Mouse (Mus musculus) kidney, adult 2 months (tissue): ENCODE measurements around the gene Zfp651. TPM values are rescaled to one million over a fixed set of nuclear protein-coding genes. Genes with fewer than 3 reads are reported as not detected.
A peak's percentile ranks its signal among the peaks of the same experiment; 100 is the strongest.

ENCODE experiments used
- DNase-seq: peaks from one replicate; pipeline ENCODE4 v3.0.0; 2021
- H3K27ac ChIP-seq: fragments of 200-500 bp; 2 replicates; pipeline ENCODE4 v1.5.1; 2012; ENCODE audit warnings: low read depth, low read length, control low read depth, inconsistent platforms; ENCODE audit not compliant: insufficient read depth
- H3K27me3 ChIP-seq: fragments of 200-500 bp; replicated peaks from 2 replicates; pipeline ENCODE4 v1.6.1; 2012; ENCODE audit warnings: mild to moderate bottlenecking, moderate library complexity, low read length, inconsistent platforms; ENCODE audit not compliant: control insufficient read depth, insufficient read depth
- H3K36me3 ChIP-seq: fragments of 200-500 bp; 2 replicates; pipeline ENCODE4 v1.6.1; 2012; ENCODE audit warnings: mild to moderate bottlenecking, moderate library complexity, low read length, inconsistent platforms; ENCODE audit not compliant: control insufficient read depth, insufficient read depth
- H3K4me1 ChIP-seq: fragments of 200-500 bp; 2 replicates; pipeline ENCODE4 v1.6.1; 2011; ENCODE audit warnings: low read length; ENCODE audit not compliant: control insufficient read depth, insufficient read depth
- H3K4me3 ChIP-seq: fragments of 200-500 bp; 2 replicates; pipeline ENCODE4 v1.5.1; 2011; ENCODE audit warnings: mild to moderate bottlenecking, low read depth, low read length, control low read depth; ENCODE audit not compliant: insufficient read depth
- CTCF ChIP-seq: fragments of 200-500 bp; conservative IDR thresholded peaks from 2 replicates; pipeline ENCODE4 v1.5.1; 2011; ENCODE audit warnings: low read depth, mild to moderate bottlenecking, control low read depth, low read length, moderate library complexity, mixed read lengths; ENCODE audit not compliant: insufficient read depth, insufficient read length
- POLR2A ChIP-seq: fragments of 200-500 bp; IDR thresholded peaks from one replicate; pipeline ENCODE4 v1.6.1; 2011; ENCODE audit warnings: low read depth, low read length, control low read depth
- WGBS: fragments of 180-500 bp; shearing (Covaris S2); methylation state at CpG from one replicate; pipeline ENCODE4 v1.1.7; 2018; 5-methylcytosine and 5-hydroxymethylcytosine counted together
- polyA plus RNA-seq: library from polyadenylated mRNA; depleted of rRNA; stranded (reverse); fragments of >200 nt; gene quantifications from 2 replicates; pipeline ENCODE4 v1.2.3, GENCODE M21; 2012

Gene Zfp651
- polyA plus RNA-seq, 1 experiment: 25.4 TPM

GRCm38 (mm10) chr9:121797722-121798121 lies 38.6 kb downstream of the Zfp651 start:
- H3K4me3 ChIP-seq: no peak overlapping the region
- WGBS: 13% methylated on average over 12 of the region's 12 CpGs
- H3K27me3 ChIP-seq: no peaks in the 10 kb centered on the region
- TF ChIP-seq POLR2A (no peak), CTCF (no peak)
- no peaks in the 10 kb centered on the region for H3K36me3 ChIP-seq
- no peaks in the 10 kb centered on the region for H3K4me1 ChIP-seq
- H3K27ac ChIP-seq: no peak overlapping the region
- DNase-seq: peak; percentile 67

- H3K27me3 ChIP-seq: no peaks in the 10 kb centered on the region
- no peak for DNase-seq
- no peaks in the 10 kb centered on the region for H3K4me1 ChIP-seq
- no peaks in the 10 kb centered on the region for H3K36me3 ChIP-seq
- 58% methylated on average over 6 of the region's 6 CpGs for WGBS
- no peak overlapping the region for H3K27ac ChIP-seq
- no peak for TF ChIP-seq POLR2A
- no peak for TF ChIP-seq CTCF
- no peak overlapping the region for H3K4me3 ChIP-seq
These were observed 39.9 kb downstream of the Zfp651 start for GRCm38 (mm10) chr9:121798887-121799520.

GRCm38 (mm10) chr9:121802747-121803146 lies 43.6 kb downstream of the Zfp651 start:
- no peak overlapping the region for H3K27ac ChIP-seq
- no peak for DNase-seq
- no peaks in the 10 kb centered on the region for H3K27me3 ChIP-seq
- H3K36me3 ChIP-seq: no peaks in the 10 kb centered on the region
- no peaks in the 10 kb centered on the region for H3K4me1 ChIP-seq
- no peak for TF ChIP-seq POLR2A
- no peak for TF ChIP-seq CTCF
- WGBS: 54% methylated on average over 7 of the region's 7 CpGs
- no peak overlapping the region for H3K4me3 ChIP-seq

- no peak overlapping the region for H3K27ac ChIP-seq
- DNase-seq: no peak
- TF ChIP-seq CTCF (no peak), POLR2A (no peak)
- WGBS: 85% methylated on average over 1 of the region's 1 CpGs
- H3K4me1 ChIP-seq: no peaks in the 10 kb centered on the region
- no peak overlapping the region for H3K4me3 ChIP-seq
- no peaks in the 10 kb centered on the region for H3K27me3 ChIP-seq
- no peaks in the 10 kb centered on the region for H3K36me3 ChIP-seq
These were observed 48.4 kb downstream of the Zfp651 start for GRCm38 (mm10) chr9:121807546-121807945.

GRCm38 (mm10) chr9:121807947-121808346 lies 48.8 kb downstream of the Zfp651 start:
- Histone ChIP-seq H3K27me3 (no peaks in the 10 kb centered on the region), H3K27ac (no peak overlapping the region), H3K36me3 (no peaks in the 10 kb centered on the region), H3K4me1 (no peaks in the 10 kb centered on the region), H3K4me3 (no peak overlapping the region)
- WGBS: 84% methylated on average over 7 of the region's 7 CpGs
- no peak for DNase-seq
- TF ChIP-seq POLR2A (no peak), CTCF (no peak)

GRCm38 (mm10) chr9:121808511-121808910 lies 49.4 kb downstream of the Zfp651 start:
- no peak for DNase-seq
- H3K4me1 ChIP-seq: no peaks in the 10 kb centered on the region
- no peak overlapping the region for H3K4me3 ChIP-seq
- no peak overlapping the region for H3K27ac ChIP-seq
- TF ChIP-seq CTCF (no peak), POLR2A (no peak)
- H3K36me3 ChIP-seq: no peaks in the 10 kb centered on the region
- no peaks in the 10 kb centered on the region for H3K27me3 ChIP-seq
- 93% methylated on average over 3 of the region's 3 CpGs for WGBS

GRCm38 (mm10) chr9:121810081-121810821 lies 51.1 kb downstream of the Zfp651 start:
- no peaks in the 10 kb centered on the region for H3K4me1 ChIP-seq
- no peaks in the 10 kb centered on the region for H3K27me3 ChIP-seq
- WGBS: 43% methylated on average over 15 of the region's 15 CpGs
- TF ChIP-seq POLR2A (no peak), CTCF (no peak)
- no peaks in the 10 kb centered on the region for H3K36me3 ChIP-seq
- no peak overlapping the region for H3K4me3 ChIP-seq
- no peak overlapping the region for H3K27ac ChIP-seq
- DNase-seq: no peak
